Mouse (Mus musculus) right cerebral cortex, postnatal 10 days (tissue): ENCODE data around the gene Slc7a5.

Experiments
- DNase-seq, 2 experiments: peaks; one replicate each; pipeline ENCODE4 v3.0.0; 2021; ENCODE audit warnings: low spot score in 2 of 2

Gene Slc7a5

GRCm38 (mm10) chr8:121936391-121936790 is 28.9 kb upstream of the Slc7a5 start:
- DNase-seq: no peak

GRCm38 (mm10) chr8:121935341-121936294 is 28.1 kb upstream of the Slc7a5 start:
- DNase-seq: peak; percentile 93 to 94

- DNase-seq: no peak
Measured at GRCm38 (mm10) chr8:121934923-121935322, 27.4 kb upstream of the Slc7a5 start.

- DNase-seq: peak in 1 of 2 experiments; percentile 54
Measured at GRCm38 (mm10) chr8:121934506-121934905, 27.0 kb upstream of the Slc7a5 start.

GRCm38 (mm10) chr8:121932668-121933520 is 25.4 kb upstream of the Slc7a5 start:
- DNase-seq: no peak

- no peak for DNase-seq
Measured at GRCm38 (mm10) chr8:121932026-121932667, 24.7 kb upstream of the Slc7a5 start.

GRCm38 (mm10) chr8:121931571-121931970 is 24.1 kb upstream of the Slc7a5 start:
- DNase-seq: no peak

GRCm38 (mm10) chr8:121930047-121930446 is 22.6 kb upstream of the Slc7a5 start:
- no peak for DNase-seq

GRCm38 (mm10) chr8:121927316-121927715 is 19.8 kb upstream of the Slc7a5 start:
- peak in 1 of 2 experiments; percentile 42 for DNase-seq

- DNase-seq: no peak
Measured at GRCm38 (mm10) chr8:121926266-121926665, 18.8 kb upstream of the Slc7a5 start.

GRCm38 (mm10) chr8:121925624-121926023 is 18.1 kb upstream of the Slc7a5 start:
- peak; percentile 84 to 90 for DNase-seq

- no peak for DNase-seq
Measured at GRCm38 (mm10) chr8:121924681-121925080, 17.2 kb upstream of the Slc7a5 start.

GRCm38 (mm10) chr8:121922101-121922500 is 14.6 kb upstream of the Slc7a5 start:
- peak in 1 of 2 experiments; percentile 61 for DNase-seq

GRCm38 (mm10) chr8:121921582-121921981 is 14.1 kb upstream of the Slc7a5 start:
- DNase-seq: no peak

- no peak for DNase-seq
Measured at GRCm38 (mm10) chr8:121919731-121920130, 12.2 kb upstream of the Slc7a5 start.

GRCm38 (mm10) chr8:121919158-121919557 is 11.7 kb upstream of the Slc7a5 start:
- DNase-seq: no peak

- peak in 1 of 2 experiments; percentile 28 for DNase-seq
Measured at GRCm38 (mm10) chr8:121913378-121913777, 5.9 kb upstream of the Slc7a5 start.

GRCm38 (mm10) chr8:121912831-121913230 is 5.3 kb upstream of the Slc7a5 start:
- no peak for DNase-seq

- no peak for DNase-seq
Measured at GRCm38 (mm10) chr8:121911987-121912386, 4.5 kb upstream of the Slc7a5 start.

- DNase-seq: no peak
Measured at GRCm38 (mm10) chr8:121911400-121911799, 3.9 kb upstream of the Slc7a5 start.

- DNase-seq: peak; percentile 75 to 88
Measured at GRCm38 (mm10) chr8:121909663-121910062, 2.2 kb upstream of the Slc7a5 start.

- DNase-seq: no peak
Measured at GRCm38 (mm10) chr8:121909148-121909541, 1.7 kb upstream of the Slc7a5 start.
